Comparison of ENCODE assay signal across 12 mouse cellular contexts in genomic region chr9:77636450-77636951, GRCm38 (mm10). TPM values are rescaled to one million over a fixed set of nuclear protein-coding genes. Genes with fewer than 3 reads are reported as not detected.
DNase-seq lines count a peak whose midpoint lies in the region; ATAC-seq lines count a peak whose summit lies in the region.
"Had no signal": no experiment of that assay in that cellular context is flagged by ENCODE, and none has a peak within 500 bp of the region (broad histone marks: within the 10 kb centered on the region; RNA-seq: fewer than 3 reads in every experiment).

Klhl31 (plus strand) TSS chr9:77636500.

- H3K9ac ChIP-seq in embryonic facial prominence, embryonic 12.5 days, result no peak within 1 kb of the TSS
- H3K9ac ChIP-seq in heart, embryonic 12.5 days, result peak within 1 kb of the TSS; percentile 68
- H3K9ac ChIP-seq in intestine, embryonic 16.5 days (ENCODE audit: low read depth, low read length), result no peak within 1 kb of the TSS

- no peaks in the 10 kb centered on the region for H3K9me3 ChIP-seq in embryonic facial prominence, embryonic 12.5 days
- H3K9me3 ChIP-seq in heart, embryonic 12.5 days (replicated peaks), result no peaks in the 10 kb centered on the region
- no peaks in the 10 kb centered on the region for H3K9me3 ChIP-seq in intestine, embryonic 16.5 days (ENCODE audit: control insufficient read depth, low read length)

- no peaks in the 10 kb centered on the region for H3K4me1 ChIP-seq in embryonic facial prominence, embryonic 12.5 days
- peaks cover 11% of the 10 kb centered on the region; the same call in 1 of the 2 replicates for H3K4me1 ChIP-seq in heart, embryonic 12.5 days (replicated peaks)
- no peaks in the 10 kb centered on the region; the same call in 1 of the 2 replicates for H3K4me1 ChIP-seq in intestine, embryonic 16.5 days (ENCODE audit: control insufficient read depth, insufficient read depth, low read length)

- 0 out of 2 replicates have a peak within 1 kb of the TSS, but pooled peaks have one; percentile 2 for H3K27ac ChIP-seq in embryonic facial prominence, embryonic 12.5 days
- H3K27ac ChIP-seq in heart, embryonic 12.5 days (ENCODE audit: poor library complexity, severe bottlenecking), result peak within 1 kb of the TSS; percentile 97
- H3K27ac ChIP-seq in intestine, embryonic 16.5 days (ENCODE audit: low read length), result no peak within 1 kb of the TSS

- 0 out of 2 replicates have a peak, but pooled peaks have one; percentile 45 for ATAC-seq in embryonic facial prominence, embryonic 12.5 days (ENCODE audit: insufficient number of reproducible peaks, insufficient read depth, low FRiP score, low TSS enrichment)
- peak; percentile 73 for ATAC-seq in heart, embryonic 12.5 days (ENCODE audit: insufficient number of reproducible peaks, low FRiP score)
- no peak for ATAC-seq in intestine, embryonic 16.5 days
- ATAC-seq: inflammation-experienced regulatory T-cells, adult 6 months had no signal

- H3K36me3 ChIP-seq in embryonic facial prominence, embryonic 12.5 days, result no peaks in the 10 kb centered on the region
- H3K36me3 ChIP-seq in heart, embryonic 12.5 days, result no peaks in the 10 kb centered on the region
- H3K36me3 ChIP-seq in intestine, embryonic 16.5 days (ENCODE audit: control insufficient read depth, insufficient read depth, low read length), result no peaks in the 10 kb centered on the region

- no peaks in the 10 kb centered on the region for H3K27me3 ChIP-seq in embryonic facial prominence, embryonic 12.5 days
- no peaks in the 10 kb centered on the region for H3K27me3 ChIP-seq in heart, embryonic 12.5 days (replicated peaks)
- no peaks in the 10 kb centered on the region for H3K27me3 ChIP-seq in intestine, embryonic 16.5 days (replicated peaks; ENCODE audit: control insufficient read depth, insufficient read depth, low read length)

- H3K4me3 ChIP-seq in embryonic facial prominence, embryonic 12.5 days, result no peak within 1 kb of the TSS
- H3K4me3 ChIP-seq in heart, embryonic 12.5 days, result peak within 1 kb of the TSS; percentile 47
- H3K4me3 ChIP-seq in intestine, embryonic 16.5 days (ENCODE audit: low read length), result no peak within 1 kb of the TSS

- no peak within 1 kb of the TSS for H3K4me2 ChIP-seq in embryonic facial prominence, embryonic 12.5 days (replicated peaks)
- H3K4me2 ChIP-seq in heart, embryonic 12.5 days, result peak within 1 kb of the TSS; percentile 75
- no peak within 1 kb of the TSS for H3K4me2 ChIP-seq in intestine, embryonic 16.5 days (ENCODE audit: low read depth, low read length)

- WGBS in embryonic facial prominence, embryonic 12.5 days, result 45% methylated on average over 10 of the region's 10 CpGs
- WGBS in heart, embryonic 12.5 days, result 12% methylated on average over 10 of the region's 10 CpGs
- WGBS in intestine, embryonic 16.5 days, result 38% methylated on average over 10 of the region's 10 CpGs

- DNase-seq in embryo, embryonic 10.5 days (ENCODE audit: low spot score), result peak; percentile 10
- no peak for DNase-seq in embryo, embryonic 9.5 days (ENCODE audit: extremely low spot score)
- peak; percentile 14 for DNase-seq in kidney, postnatal 10 days
- no peak for DNase-seq in frontal cortex, adult 2 months (ENCODE audit: extremely low spot score in 1 of 2, low spot score in 1 of 2)
- no peak for DNase-seq in adrenal gland, adult 18-20 months (ENCODE audit: low spot score in 2 of 2)
- DNase-seq: right cerebral cortex, postnatal 4 days had no signal

RNA-seq across cellular contexts. Expression of gene Klhl31, which starts in this region (rescaled TPM):
- 3.5 and 4.3 TPM in 2 replicates for polyA plus RNA-seq in embryonic facial prominence, embryonic 12.5 days (2016; fragmentation: Nextera tagmentation; extraction: Ambion mirVana)
- 59.4 and 62.3 TPM in 2 replicates for polyA plus RNA-seq in heart, embryonic 12.5 days (2016; fragmentation: Nextera tagmentation; extraction: Ambion mirVana)
- polyA plus RNA-seq in intestine, embryonic 16.5 days (2015; fragmentation: Nextera tagmentation; extraction: Ambion mirVana), result 0.10 and 0.17 TPM in 2 replicates
- polyA plus RNA-seq in frontal cortex, adult 2 months (2012; rRNA removed), result 0.02 and 0.08 TPM in 2 replicates
- under 1 TPM in 1 of 2 experiments, not detected in 1; 0.38 TPM for total RNA-seq in adrenal gland, adult 18-20 months (2021)
- total RNA-seq: monocyte, adult 5-6 weeks had no signal
- polyA plus RNA-seq: liver, adult 2 months had no signal

Comparison
In these comparisons a context has a peak if more than half of its experiments do, and no peak if none do; other contexts are left out.
1. RNA of gene Klhl31 (polyA plus RNA-seq): 59.4 to 62.3 TPM in heart, embryonic 12.5 days; 3.5 to 4.3 TPM in embryonic facial prominence, embryonic 12.5 days, 0.10 to 0.17 TPM in intestine, embryonic 16.5 days and 0.02 to 0.08 TPM in frontal cortex, adult 2 months; every median in the first group is over 10 times any median in the second.
2. DNase-seq: peak in embryo, embryonic 10.5 days (single experiment) and kidney, postnatal 10 days (single experiment); none in embryo, embryonic 9.5 days (single experiment), frontal cortex, adult 2 months (0 of 2) and adrenal gland, adult 18-20 months (0 of 2).